Mouse (Mus musculus): ENCODE results near the gene Adamts12. TPM values are rescaled to one million over a fixed set of nuclear protein-coding genes. Genes with fewer than 3 reads are reported as not detected.

Gene Adamts12
- total and polyA plus RNA-seq, 3 experiments: 0.03 to 0.12 (median 0.04) TPM

DNA sequence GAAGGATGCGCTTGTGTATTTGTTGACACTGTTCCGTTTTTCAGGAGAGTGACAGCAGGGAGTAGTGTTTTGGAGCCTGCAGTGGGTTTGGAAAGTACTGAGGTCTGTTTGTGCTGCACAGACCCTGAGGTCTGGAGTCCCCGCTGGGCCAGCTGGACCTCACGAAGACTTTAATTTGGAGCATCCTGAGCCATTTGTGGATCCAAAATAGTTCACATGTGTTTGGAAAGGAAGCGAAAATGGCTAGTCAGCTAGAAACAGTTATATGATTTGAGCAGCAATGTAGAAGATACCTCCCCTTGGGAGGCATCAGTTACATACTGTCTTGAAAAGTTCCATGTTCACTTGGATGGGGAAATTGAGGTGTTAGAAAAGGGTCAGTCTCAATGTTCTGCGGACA lies 132.5 kb downstream of the Adamts12 start:
- no peak overlapping the region for H3K9ac ChIP-seq (ENCODE audit: insufficient read depth, low read depth)
- no peak for DNase-seq (ENCODE audit: extremely low read depth)
- dilution Hi-C loops (cut with MboI; ENCODE audit: extremely low pct_ligation_motif_present, extremely low pct_unique_long_range_greater_than_20kb, low sequenced_read_pairs) (no loop called here), in situ Hi-C loops (cut with MboI; ENCODE audit: low pct_ligation_motif_present, low pct_unique_long_range_greater_than_20kb, low sequenced_read_pairs) (no loop called here)
- TF ChIP-seq KAT2A (IDR thresholded peaks at IDR 0.05; ENCODE audit: insufficient replicate concordance, low read length): no peak
- no peak for TF ChIP-seq JUN (IDR thresholded peaks at IDR 0.05; ENCODE audit: insufficient read depth, low read depth, low read length)
- no peak for TF ChIP-seq RCOR1 (conservative IDR thresholded peaks at IDR 0.05; ENCODE audit: low read depth, low read length)
- TF ChIP-seq MAX (IDR thresholded peaks at IDR 0.05; ENCODE audit: low read length): no peak
- TF ChIP-seq NRF1 (IDR thresholded peaks at IDR 0.05; ENCODE audit: low read depth, low read length): no peak
- no peak for TF ChIP-seq ZMIZ1 (IDR thresholded peaks at IDR 0.05; ENCODE audit: low read depth, low read length)
- no peak for TF ChIP-seq SMC3 (IDR thresholded peaks at IDR 0.05; ENCODE audit: low read depth, low read length)
- no peak for TF ChIP-seq PAX5 (IDR thresholded peaks at IDR 0.05; ENCODE audit: low read length)
- no peak overlapping the region for H3K4me2 ChIP-seq (ENCODE audit: insufficient read depth, low read depth, poor library complexity, severe bottlenecking)
- no peak overlapping the region for H3K27ac ChIP-seq (ENCODE audit: insufficient read depth, low read depth)
- H3K9me3 ChIP-seq (replicated peaks; ENCODE audit: low read length): no peaks in the 10 kb centered on the region
- H3K27me3 ChIP-seq (replicated peaks): no peaks in the 10 kb centered on the region
- no peaks in the 10 kb centered on the region for H3K79me2 ChIP-seq (replicated peaks; ENCODE audit: control insufficient read depth, extremely low read depth, insufficient read depth, poor library complexity, severe bottlenecking)
- no peaks in the 10 kb centered on the region for H3K36me3 ChIP-seq (replicated peaks in 1 of 2; ENCODE audit: control insufficient read depth in 1 of 2, insufficient read depth in 1 of 2, low read length in 1 of 2)
- peaks cover 2 to 4% of the 10 kb centered on the region in 2 experiments; a peak in 1 of 4 replicates for H3K4me1 ChIP-seq (ENCODE audit: control insufficient read depth in 1 of 2, insufficient read depth in 2 of 2)
- H3K4me3 ChIP-seq (replicated peaks in 1 of 3; ENCODE audit: low read depth in 2 of 3, low read length in 2 of 3, poor library complexity in 1 of 3): no peak overlapping the region

DNA sequence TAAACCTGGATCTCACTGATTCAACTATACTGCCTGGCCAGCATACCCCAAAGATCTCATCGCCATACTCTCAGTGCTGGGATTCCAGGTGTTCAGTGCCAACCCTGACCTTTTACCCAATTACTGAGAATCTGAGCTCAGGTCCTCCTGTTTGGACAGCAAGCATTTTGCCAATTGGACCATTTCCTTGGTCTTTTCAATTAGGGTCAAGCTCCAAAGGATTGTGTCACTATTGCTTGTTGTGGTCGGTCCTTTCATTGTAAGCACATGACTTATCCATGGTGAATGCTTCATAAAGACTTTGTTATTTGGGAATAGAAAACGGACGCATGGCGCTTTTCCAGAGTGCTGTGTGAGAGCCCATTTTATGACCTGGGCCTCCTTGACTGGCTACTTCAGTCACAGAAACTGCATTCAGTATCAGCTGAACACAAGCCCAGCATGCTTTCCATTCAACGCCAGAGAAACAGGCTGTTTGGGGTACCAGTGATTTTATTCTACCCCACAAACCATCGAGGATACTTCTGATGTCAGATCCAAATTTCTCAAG lies 133.7 kb downstream of the Adamts12 start:
- peaks cover 2 to 7% of the 10 kb centered on the region in 2 experiments; a peak in 2 of 4 replicates for H3K4me1 ChIP-seq (ENCODE audit: control insufficient read depth in 1 of 2, insufficient read depth in 2 of 2)
- H3K36me3 ChIP-seq (replicated peaks in 1 of 2; ENCODE audit: control insufficient read depth in 1 of 2, insufficient read depth in 1 of 2, low read length in 1 of 2): no peaks in the 10 kb centered on the region
- H3K4me2 ChIP-seq (ENCODE audit: insufficient read depth, low read depth, poor library complexity, severe bottlenecking): no peak overlapping the region
- no peaks in the 10 kb centered on the region for H3K79me2 ChIP-seq (replicated peaks; ENCODE audit: control insufficient read depth, extremely low read depth, insufficient read depth, poor library complexity, severe bottlenecking)
- in situ Hi-C loops (cut with MboI; ENCODE audit: low pct_ligation_motif_present, low pct_unique_long_range_greater_than_20kb, low sequenced_read_pairs): no loop called here
- H3K4me3 ChIP-seq (replicated peaks in 1 of 3; ENCODE audit: low read depth in 2 of 3, low read length in 2 of 3, poor library complexity in 1 of 3): no peak overlapping the region
- TF ChIP-seq RCOR1 (conservative IDR thresholded peaks at IDR 0.05; ENCODE audit: low read depth, low read length) (no peak), KAT2A (IDR thresholded peaks at IDR 0.05; ENCODE audit: insufficient replicate concordance, low read length) (no peak), IRF4 (IDR thresholded peaks at IDR 0.05; ENCODE audit: low read depth, low read length) (no peak), ZKSCAN1 (IDR thresholded peaks at IDR 0.05; ENCODE audit: borderline replicate concordance, low read depth, low read length) (no peak), POLR2A (IDR thresholded peaks at IDR 0.05; ENCODE audit: low read depth, low read length) (no peak), RAD21 (IDR thresholded peaks at IDR 0.05; ENCODE audit: low read depth, low read length) (no peak), GABPA (IDR thresholded peaks at IDR 0.05; ENCODE audit: insufficient replicate concordance, low read depth, low read length) (no peak), NELFE (IDR thresholded peaks at IDR 0.05; ENCODE audit: low read depth, low read length) (no peak), USF2 (conservative IDR thresholded peaks at IDR 0.05; ENCODE audit: low read depth, low read length) (no peak), NRF1 (IDR thresholded peaks at IDR 0.05; ENCODE audit: low read depth, low read length) (no peak), USF1 (IDR thresholded peaks at IDR 0.05; ENCODE audit: low read depth, low read length) (no peak), CTCF (conservative IDR thresholded peaks at IDR 0.05 in 1 of 2, IDR thresholded peaks at IDR 0.05 in 1 of 2; ENCODE audit: low read depth in 2 of 2, low read length in 2 of 2) (no peak), MAZ (IDR thresholded peaks at IDR 0.05; ENCODE audit: low read depth, low read length) (no peak), MXI1 (IDR thresholded peaks at IDR 0.05; ENCODE audit: low read depth, low read length) (no peak), MAFK (IDR thresholded peaks at IDR 0.05; ENCODE audit: insufficient replicate concordance, low read length) (no peak), ZNF384 (IDR thresholded peaks at IDR 0.05; ENCODE audit: low read depth, low read length) (no peak), MEF2A (IDR thresholded peaks at IDR 0.05; ENCODE audit: borderline replicate concordance, low read depth, low read length) (no peak), BHLHE40 (IDR thresholded peaks at IDR 0.05; ENCODE audit: low read depth, low read length) (no peak), MAX (IDR thresholded peaks at IDR 0.05; ENCODE audit: low read length) (no peak)
- no peaks in the 10 kb centered on the region for H3K9me3 ChIP-seq (replicated peaks; ENCODE audit: low read length)
- no peak overlapping the region for H3K27ac ChIP-seq (ENCODE audit: insufficient read depth, low read depth)
- no peak overlapping the region for H3K9ac ChIP-seq (ENCODE audit: insufficient read depth, low read depth)
- no peaks in the 10 kb centered on the region for H3K27me3 ChIP-seq (replicated peaks)
- dilution Hi-C loops (cut with MboI; ENCODE audit: extremely low pct_ligation_motif_present, extremely low pct_unique_long_range_greater_than_20kb, low sequenced_read_pairs): no loop called here
- DNase-seq (ENCODE audit: extremely low read depth): no peak
